Mouse (Mus musculus): ENCODE measurements at regions not wholly inside any gene's neighbourhood (a gene's known extent, or its start where the extent isn't known, plus 50 kb on each side); places are given as distances from the start of the nearest gene placed in this dataset.

DNA sequence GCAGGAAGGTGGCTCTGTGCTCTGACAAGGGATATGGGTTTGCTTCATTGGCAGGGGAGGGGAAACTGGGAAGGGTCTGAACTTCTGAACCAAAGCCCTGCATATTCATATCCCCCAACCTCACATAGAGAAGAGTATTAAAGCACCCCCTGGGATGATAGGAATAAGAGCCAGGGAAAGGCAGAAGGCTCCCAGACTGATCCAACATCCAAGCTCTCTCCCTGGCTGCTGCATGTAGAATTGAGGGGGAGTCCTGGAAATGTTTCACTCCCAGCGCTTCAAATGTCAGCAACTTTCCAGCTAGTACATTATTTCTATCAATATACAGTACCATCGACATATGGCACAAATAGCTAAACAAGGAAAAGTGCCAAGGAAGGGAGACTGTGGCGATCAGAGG is 51.1 kb upstream of the Prickle1 start:
- TF ChIP-seq CTCF (IDR thresholded peaks at IDR 0.05; ENCODE audit: borderline replicate concordance, extremely low read depth, insufficient read depth, insufficient read length): no peak
- no peak for TF ChIP-seq POLR2A (IDR thresholded peaks at IDR 0.05; ENCODE audit: borderline replicate concordance, extremely low read depth, insufficient read depth, insufficient read length, poor library complexity, severe bottlenecking)
